Mouse (Mus musculus): ENCODE results near the gene Shb. TPM values are rescaled to one million over a fixed set of nuclear protein-coding genes. Genes with fewer than 3 reads are reported as not detected.

Shb gene
- total RNA-seq, 2 experiments from 2014 or later = 14.1 to 18.8 TPM

- no peak overlapping the region for H3K4me3 ChIP-seq
- H3K27ac ChIP-seq = no peak overlapping the region
- TF ChIP-seq CTCF (conservative IDR thresholded peaks at IDR 0.05) = no peak
- DNase-seq (ENCODE audit: low spot score in 2 of 2) = no peak
These were observed 36.6 kb downstream of the Shb start for GRCm38 (mm10) chr4:45495531-45496201.

GRCm38 (mm10) chr4:45493786-45494400, 38.4 kb downstream of the Shb start:
- Histone ChIP-seq H3K27ac (no peak overlapping the region), H3K4me3 (no peak overlapping the region)
- TF ChIP-seq CTCF (conservative IDR thresholded peaks at IDR 0.05) = no peak
- DNase-seq (ENCODE audit: low spot score in 2 of 2) = no peak

DNA sequence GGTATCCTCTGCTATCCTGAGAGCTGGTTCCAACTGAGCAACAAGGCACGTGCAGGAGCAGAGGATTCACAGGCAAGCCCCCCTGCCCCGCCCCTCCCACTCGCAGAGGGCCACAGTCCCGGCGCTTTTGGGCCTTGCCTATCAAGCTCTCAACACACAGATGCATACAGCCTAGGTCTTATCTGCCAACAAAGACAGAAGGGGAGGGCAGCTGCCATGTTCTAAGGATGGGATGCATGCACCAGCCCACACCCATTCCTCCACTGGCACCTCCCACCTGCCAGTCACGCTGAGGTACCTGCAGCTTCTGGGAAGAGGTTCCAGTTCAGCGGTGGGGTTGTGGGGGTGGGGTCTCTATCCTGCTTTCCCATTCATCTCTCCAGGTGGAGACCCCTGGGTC, 39.2 kb downstream of the Shb start:
- Histone ChIP-seq H3K27ac (no peak overlapping the region), H3K4me3 (no peak overlapping the region)
- no peak for TF ChIP-seq CTCF (conservative IDR thresholded peaks at IDR 0.05)
- no peak for DNase-seq (ENCODE audit: low spot score in 2 of 2)

GRCm38 (mm10) chr4:45492681-45493081, 39.6 kb downstream of the Shb start:
- Histone ChIP-seq H3K27ac (no peak overlapping the region), H3K4me3 (no peak overlapping the region)
- DNase-seq (ENCODE audit: low spot score in 2 of 2) = no peak
- TF ChIP-seq CTCF (conservative IDR thresholded peaks at IDR 0.05) = no peak

- H3K4me3 ChIP-seq = no peak overlapping the region
- DNase-seq (ENCODE audit: low spot score in 2 of 2) = no peak
- TF ChIP-seq CTCF (conservative IDR thresholded peaks at IDR 0.05) = no peak
- H3K27ac ChIP-seq = no peak overlapping the region
These were observed 40.3 kb downstream of the Shb start for GRCm38 (mm10) chr4:45491685-45492601.

DNA sequence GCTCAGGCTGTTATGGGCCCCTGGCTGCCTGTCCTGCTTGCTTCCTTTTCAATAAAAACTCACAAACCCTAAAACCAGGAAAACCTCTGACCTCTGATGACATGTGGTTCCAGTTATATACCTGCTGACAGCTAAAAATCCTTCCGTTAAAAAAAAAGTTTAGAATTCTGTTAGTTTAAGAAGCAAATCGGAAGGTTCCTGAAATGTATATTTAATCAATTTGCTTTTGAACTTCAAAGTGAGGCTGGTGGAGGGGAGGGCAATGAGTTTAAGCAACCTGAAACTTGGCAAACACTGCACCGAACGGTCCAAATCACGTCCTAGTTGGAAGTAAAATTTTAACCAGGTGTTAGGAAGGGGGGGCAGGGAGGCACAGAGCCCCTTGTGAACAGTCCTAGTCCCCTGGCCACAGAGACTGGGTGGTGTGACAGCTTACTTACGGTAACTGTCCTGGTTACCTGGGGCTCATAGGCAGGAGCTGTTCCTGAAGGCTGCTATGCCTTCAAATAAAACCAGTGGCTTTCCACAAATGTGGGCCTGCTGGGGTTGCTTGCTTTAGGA, 41.1 kb downstream of the Shb start:
- TF ChIP-seq CTCF (conservative IDR thresholded peaks at IDR 0.05) = no peak
- no peak for DNase-seq (ENCODE audit: low spot score in 2 of 2)
- Histone ChIP-seq H3K27ac (no peak overlapping the region), H3K4me3 (no peak overlapping the region)

- no peak for DNase-seq (ENCODE audit: low spot score in 2 of 2)
- no peak overlapping the region for H3K4me3 ChIP-seq
- 0 out of 2 replicates have a peak overlapping the region, but pooled peaks have one; percentile 18 for H3K27ac ChIP-seq
- no peak for TF ChIP-seq CTCF (conservative IDR thresholded peaks at IDR 0.05)
These were observed 42.1 kb downstream of the Shb start for GRCm38 (mm10) chr4:45490036-45490752.

DNA sequence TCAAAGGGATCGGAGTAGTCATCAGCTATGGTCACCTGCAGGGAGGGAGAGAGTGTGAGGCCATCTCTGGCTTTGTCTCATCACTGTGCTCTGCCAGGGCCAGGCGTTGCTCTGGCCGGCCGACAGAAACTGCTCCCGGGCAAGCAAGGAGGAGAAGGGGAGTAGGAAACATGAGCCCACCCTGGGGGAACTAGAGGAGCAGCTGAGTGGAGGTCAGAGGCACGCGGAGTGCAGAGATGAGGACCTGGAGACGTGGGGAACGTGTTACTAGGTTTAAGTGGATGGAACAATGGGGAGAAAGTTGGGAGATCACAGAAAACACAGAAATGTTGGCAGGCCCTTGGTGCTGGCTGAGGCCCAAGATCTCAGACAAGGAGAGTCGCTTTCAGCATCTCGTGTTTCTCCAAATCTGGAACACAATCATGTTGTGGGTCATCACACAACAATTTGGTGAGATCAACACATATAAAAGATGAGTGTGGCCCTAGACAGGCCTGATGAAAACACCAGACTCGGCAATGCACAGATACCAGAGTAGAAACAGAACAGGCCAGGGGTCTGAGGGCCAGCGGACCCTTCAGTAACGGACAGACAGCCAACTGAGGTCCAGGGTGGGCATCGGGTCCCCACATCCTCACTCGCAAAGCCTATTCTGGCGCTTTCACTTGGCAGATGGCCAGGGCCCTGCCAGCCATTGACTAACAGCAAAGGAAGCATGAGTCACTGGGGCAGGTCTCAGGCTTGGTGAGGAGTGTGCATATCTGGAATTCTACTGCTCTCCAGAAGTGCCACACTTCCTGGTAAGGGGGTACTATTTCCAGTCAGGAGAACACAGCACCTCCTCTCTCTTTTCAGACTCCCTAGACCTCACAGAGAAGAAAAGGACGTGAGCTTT, 42.9 kb downstream of the Shb start:
- H3K27ac ChIP-seq = peak overlapping the region; percentile 53; the same call in 1 of the 2 replicates
- DNase-seq (ENCODE audit: low spot score in 2 of 2) = no peak
- no peak for TF ChIP-seq CTCF (conservative IDR thresholded peaks at IDR 0.05)
- no peak overlapping the region for H3K4me3 ChIP-seq

DNA sequence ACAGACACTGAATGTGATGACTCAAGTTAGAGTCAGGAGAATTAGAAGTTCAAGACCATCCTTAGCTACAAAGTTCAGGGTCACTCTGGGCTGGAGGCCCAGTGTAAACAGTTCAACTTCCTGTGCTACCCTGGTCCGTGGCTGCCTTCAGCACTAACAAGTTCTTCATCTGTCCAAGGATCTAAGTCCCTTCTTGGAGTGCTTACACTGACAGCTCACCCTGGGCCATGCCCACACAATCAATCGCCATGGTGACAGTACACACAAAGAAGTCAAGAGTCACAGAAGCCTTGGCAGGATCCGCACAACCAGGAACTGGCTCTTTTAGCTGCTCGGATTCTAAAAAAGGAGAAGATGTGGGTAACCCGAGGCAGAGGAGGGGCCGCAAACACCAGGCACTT, 44.6 kb downstream of the Shb start:
- TF ChIP-seq CTCF (conservative IDR thresholded peaks at IDR 0.05) = no peak
- Histone ChIP-seq H3K27ac (peak overlapping the region; percentile 21; the same call in 1 of the 2 replicates), H3K4me3 (no peak overlapping the region)
- DNase-seq (ENCODE audit: low spot score in 2 of 2) = no peak

DNA sequence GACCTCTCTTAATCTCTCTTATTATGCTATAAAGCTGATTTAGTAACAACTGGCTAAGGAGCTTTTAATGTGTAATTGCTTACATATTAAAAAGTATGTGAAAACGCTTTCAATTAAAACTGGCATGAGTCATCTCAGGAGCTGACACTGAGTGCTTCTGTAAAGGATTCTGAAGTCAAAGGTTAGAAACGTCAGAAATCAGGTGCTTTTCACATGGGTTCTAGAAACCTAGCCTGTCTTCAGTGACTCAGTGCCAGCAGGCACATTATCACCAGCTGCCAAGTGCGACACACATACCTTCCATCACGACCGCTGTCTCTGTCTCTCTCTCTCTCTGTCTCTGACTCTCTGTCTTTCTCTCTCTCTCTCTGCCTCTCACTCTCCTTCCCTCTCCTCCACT, 47.2 kb downstream of the Shb start:
- no peak for DNase-seq (ENCODE audit: low spot score in 2 of 2)
- no peak for TF ChIP-seq CTCF (conservative IDR thresholded peaks at IDR 0.05)
- Histone ChIP-seq H3K27ac (no peak overlapping the region), H3K4me3 (no peak overlapping the region)
